Mouse (Mus musculus) layer of hippocampus, adult 9-11 months (tissue): Measurements from ENCODE around the gene Phf12.

Source experiments
- DNase-seq: peaks from one replicate; pipeline ENCODE4 v3.0.0; 2022

The Phf12 gene

DNA sequence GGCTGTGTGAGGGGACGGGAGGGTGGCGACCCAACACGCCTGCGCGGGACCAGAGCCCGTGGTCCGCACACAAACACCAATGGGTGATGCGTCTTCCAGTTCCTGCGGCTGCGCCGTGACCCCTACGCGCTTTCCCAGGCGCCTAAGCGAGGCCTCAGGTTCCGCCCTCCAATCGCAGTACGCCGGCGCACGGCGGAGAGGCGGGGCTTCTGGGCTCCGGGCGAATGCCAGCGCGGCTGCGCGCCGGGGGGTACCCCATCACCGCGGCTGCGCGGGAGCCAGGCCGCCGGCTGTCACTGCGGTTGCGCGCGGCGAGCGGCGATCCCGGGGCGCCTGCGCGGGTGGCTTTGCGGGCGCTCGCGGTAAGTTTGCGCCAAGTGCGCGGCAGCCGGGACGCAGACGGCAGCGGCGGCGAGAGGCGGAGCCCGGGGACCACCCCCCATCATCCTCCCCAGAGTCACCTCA is at the start of gene Phf12:
Phf12 (plus strand) TSS at position 314 of the 465 bp plus-strand sequence.
- DNase-seq = peak; percentile 100

DNA sequence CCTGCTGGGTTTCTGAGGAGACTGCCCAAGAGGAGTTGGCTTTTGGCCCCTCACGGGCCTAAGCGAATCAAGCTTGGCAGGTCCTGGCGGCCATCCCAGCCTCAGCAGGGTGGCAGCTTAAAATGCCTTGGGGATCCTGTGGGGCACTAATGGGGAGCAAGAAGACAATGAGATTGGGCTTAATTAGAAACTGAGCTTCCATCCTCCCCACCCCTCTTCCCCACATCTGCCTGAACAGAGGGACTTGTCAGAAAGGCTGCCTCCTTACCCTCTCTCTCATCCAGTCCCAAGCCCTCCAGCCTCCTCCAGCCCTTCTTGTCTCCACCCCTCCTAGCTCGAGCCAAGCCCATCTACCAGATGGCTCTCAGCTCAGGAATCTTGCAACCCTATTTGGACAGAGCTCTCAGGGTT is 48.4 kb upstream of the Phf12 start:
- no peak for DNase-seq

DNA sequence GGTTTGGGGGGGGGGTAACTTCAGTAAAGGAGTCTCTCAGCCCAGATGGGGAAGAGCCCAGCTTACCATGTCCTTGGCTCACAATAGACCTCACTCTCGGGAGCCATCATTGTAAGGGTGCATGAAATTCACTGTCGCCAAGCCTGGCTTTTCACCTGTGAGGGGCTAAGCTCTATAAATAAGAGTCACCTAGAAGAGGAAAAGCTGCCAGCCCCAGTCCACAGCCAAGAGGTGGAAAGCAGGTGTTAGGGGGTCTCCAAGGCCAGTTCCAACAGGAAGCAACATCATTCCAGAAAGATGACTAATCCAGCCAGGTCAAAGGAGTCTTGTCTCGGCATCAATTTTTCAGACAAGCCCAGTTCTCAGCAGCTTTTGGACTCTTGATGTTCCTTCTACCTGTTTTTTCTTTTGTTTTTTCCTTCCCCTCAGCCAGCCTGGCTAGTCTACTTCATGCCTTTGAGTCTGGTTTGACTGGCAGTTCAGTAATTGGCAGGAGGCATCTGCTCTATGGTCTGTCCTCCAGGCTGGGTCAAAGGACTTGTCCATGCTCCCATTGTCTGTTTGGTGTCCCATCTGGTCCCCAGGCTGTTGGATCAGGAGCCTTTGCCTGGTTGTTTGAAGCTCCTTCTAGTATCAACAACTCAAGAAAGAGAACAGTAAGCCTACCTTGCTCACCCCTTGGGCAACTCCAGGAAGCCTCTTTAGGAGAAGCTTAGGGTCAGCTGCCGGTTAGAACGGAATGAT is 47.8 kb upstream of the Phf12 start:
- DNase-seq = no peak

DNA sequence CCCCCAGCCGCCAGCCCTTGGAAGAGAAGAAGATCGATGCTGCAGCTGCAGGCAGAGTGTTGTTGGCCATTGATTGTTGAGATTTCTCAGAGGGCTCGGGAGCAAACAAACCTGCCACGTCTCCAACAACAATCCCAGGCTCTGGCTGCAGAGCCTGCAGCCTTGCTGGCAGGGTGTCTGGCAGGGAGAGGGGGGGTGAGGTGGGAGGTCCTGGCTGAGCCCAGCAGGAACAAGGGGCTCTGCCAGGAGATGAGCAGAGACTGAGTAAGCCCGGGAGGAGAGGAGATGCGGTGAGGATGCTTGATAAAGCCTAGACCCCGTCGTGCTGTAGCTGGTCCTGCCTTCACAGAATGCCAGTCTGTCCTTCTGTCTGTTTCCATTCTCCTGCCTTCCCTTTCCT is 45.7 kb upstream of the Phf12 start:
- no peak for DNase-seq

DNA sequence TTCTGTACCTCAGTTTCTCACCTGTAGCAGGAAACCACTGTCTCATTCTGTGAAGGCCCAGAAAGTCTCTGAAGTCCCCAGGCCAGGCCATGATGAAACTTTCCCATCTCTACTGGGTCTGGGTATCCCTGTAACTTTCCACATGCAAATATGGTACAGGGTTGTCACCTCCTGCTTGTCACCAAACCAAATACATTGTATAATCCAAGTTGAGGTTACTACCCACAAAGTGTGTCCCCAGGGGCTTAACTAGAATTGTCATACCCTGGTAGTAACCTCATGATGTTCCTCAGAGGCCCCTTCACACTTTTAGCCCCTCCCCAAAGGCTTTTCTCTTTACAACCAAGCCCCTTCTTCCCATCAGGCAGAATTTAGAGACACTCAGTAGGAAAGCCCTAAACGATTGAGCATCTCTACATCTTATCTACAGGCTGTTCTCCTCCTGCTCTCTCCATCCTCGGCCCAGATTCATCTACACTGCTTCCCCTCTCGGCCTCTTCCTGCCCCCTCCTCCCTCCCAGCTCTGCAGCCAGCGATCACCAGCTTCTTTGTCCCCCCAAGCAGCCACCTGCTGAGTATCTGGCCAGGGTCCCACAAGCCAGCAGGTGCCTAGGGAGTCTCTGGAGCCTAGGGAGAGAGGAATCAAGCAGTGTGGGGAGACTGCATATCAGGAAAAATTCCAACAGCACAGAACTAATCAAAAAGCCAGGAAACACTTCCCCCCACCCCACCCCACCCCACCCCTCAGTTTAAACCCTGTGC is 44.7 kb upstream of the Phf12 start:
- no peak for DNase-seq

DNA sequence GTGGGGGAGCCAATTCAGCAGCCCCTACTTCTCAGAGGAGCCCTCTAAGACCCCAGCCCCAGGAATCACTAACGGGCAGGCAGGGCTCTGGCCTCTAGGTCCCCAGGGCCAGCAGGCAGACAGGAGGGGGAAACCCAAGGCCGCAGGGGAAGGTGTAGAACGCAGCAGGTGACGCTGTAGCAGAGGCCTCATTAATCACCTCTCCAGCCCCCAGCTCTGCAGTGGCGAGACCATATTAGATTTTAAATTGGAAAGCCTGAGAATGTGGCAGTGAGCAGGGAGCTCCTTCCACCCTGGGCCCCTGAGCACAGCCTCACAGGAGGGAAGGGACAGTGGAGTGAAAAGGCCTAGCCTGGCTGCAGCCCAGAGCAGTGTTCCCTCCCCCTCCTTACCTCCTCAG is 40.3 kb upstream of the Phf12 start:
- no peak for DNase-seq

DNA sequence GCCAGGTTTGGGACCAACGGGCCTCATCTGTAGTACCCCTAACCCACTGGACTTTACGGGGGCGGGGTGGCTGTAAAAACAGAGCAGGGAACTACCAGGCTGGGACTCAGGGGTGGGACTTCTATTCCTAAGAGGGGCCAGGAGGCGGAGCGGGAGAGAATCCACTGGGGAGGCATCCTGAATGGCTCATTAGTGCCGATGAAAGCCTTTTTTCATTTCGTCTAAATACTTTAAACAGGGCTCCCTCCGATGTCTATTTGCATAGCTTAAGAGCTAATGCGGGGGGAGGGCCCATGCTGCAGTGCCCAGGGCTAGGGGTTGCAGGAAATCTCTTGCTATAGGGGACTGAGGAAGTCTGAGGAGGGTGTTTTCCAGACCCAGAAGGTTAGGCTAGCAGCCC is 34.7 kb upstream of the Phf12 start:
- no peak for DNase-seq

DNA sequence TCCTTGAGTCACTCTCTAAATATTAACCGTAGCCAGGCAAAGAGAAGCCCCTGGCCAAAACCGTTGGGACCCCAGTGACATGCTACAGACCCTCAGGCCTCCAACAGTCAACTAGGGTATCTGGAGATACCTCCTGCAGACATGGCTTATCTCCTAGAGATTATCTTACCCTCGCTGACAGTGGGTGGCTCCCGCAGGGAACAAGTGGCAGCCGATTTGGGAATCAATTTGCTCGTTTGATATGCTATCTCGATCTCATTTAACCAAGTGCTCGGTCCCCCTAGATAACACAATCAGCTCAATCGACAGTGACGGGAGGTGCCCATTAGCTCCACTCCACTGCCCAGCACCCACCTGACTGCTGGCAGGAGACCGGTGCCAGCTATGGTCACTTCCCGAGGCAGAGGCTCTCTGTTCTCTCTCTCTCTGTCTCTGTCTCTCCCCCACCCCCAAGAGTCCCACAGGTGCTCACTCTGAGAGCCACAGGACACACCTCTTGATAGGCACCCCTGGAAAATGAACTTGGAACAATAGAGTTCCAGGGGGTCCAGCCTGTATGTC is 32.3 kb upstream of the Phf12 start:
- no peak for DNase-seq

DNA sequence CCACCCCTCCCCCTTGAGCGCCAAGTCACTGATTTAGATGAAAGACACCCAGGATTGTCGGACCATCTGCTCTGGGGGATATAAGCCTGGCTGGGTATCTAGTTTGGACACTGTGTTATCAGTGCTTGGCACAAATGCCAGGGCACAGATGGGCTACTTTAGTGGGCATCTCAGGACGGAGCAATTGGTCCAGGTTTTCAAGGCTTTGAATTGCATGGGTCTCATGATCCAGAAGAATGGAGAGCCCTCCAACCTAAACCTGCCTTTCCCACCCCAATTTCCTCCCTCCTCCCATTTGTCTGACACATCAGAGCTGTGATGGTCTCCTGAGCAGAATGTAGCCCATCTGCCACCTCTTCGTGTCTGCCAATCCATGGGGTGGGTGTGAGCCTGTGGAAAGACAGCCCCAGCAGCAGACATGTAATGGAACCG is 31.7 kb upstream of the Phf12 start:
- peak; percentile 82 for DNase-seq

DNA sequence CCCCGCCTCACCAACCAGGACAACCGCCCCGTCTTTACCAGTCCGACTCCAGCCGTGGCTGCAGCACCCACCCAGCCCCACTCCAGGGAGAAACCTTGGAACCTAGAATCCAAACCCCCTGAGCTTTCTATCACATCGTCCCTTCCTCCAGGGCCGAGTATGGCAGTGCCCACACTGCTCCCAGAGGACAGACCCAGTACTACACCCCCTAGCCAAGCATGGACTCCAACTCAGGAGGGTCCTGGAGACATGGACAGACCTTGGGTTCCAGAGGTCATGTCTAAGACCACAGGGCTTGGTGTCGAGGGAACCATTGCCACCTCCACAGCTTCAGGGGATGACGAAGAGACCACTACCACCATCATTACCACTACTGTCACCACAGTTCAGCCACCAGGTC is 28.9 kb upstream of the Phf12 start:
- DNase-seq = no peak

DNA sequence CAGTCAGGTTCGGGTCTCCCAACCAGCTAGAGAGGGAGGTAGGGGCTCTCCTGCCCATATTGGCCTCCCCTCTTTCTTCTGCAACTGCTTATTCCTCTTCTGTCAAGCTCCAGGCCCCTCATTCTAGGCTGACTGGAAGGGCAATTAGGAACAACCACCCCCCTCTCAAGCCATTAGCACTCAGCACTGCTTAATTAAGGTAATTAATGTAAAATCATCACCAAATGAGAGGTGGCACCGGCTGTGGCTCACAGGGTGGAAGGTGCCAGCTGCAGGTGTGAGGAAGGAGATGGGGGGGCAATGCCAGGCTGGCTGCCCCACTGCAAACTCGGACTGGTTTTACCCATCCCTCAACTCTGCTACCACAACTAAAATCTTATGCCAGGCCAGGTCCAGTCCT is 26.1 kb upstream of the Phf12 start:
- no peak for DNase-seq

DNA sequence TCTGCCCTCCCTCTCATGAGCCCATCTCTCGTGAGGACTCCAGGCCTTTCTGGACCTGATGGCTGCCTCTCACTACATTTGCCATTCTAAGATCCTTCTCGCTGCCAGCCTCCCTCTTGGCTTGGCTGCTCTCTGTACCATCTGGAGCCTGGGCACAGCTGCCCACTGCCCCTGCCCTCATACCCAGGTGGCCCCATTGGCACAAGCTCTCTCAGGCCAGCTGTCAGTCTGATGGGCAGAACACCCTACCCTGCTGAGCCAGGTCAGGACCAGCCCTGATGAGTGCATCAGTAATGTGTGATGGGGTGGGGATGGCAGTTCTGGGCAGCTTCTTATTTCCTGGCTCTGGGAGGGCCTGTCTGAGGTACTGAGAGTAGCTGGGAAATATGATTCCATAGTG is 24.3 kb upstream of the Phf12 start:
- no peak for DNase-seq

DNA sequence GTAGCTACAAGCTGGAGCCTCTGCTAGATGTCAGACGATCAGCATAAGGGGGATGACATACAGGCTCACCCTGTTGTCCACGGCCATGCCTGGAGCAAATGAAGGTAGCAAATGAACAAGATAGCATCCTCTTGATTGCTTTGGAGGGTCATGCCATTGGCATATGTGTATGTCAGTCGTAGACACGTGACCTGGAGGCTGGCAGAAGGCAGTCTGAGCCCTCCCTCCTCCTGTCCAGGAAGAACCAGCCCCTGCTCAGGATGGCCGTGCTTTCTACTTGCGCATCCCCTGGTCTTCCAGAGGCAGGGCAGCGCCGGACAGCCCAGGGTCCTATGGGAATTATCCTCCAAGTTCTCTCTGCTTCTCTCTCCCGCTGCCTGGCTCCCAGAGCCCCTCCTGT is 23.6 kb upstream of the Phf12 start:
- DNase-seq = no peak

DNA sequence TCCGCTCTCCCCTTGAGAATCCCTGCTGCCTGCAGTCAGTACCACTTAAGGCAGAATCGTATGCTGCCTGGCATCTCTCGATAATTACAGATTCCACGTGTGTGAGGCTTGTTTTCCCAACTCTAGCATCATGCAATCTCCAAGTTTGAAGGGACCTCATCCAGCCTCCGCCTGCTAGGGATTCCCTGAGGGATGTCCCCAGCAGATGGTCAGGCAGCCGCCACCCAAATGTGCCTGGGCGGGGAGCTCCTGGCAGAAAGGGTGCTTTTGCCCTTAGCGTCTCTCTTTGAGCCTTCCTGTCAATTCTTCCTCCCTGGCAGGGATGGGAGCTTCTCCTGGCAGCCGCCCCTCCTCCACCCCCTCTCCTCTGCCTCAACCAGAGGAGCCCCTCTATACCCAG is 22.4 kb upstream of the Phf12 start:
- peak; percentile 61 for DNase-seq

DNA sequence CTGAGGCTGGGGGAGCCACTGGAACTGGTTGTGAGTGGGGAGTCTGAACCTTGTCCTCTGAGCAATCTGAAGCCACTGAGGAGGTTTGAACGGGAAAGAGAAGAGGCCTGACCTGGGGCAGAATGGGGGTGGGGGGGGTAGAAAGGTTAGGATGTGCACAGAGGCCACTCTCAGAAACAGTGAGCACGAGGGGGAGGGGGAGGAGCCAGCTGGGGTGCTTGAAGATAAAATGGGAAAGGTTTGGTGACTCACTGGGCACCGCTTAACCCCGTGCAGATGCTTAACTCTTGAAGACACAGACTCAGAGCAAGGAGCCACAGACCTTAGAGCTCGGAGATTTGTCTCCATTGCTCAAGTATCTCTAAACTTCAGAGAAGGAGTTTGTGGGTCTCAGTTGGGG is 21.7 kb upstream of the Phf12 start:
- DNase-seq = no peak

DNA sequence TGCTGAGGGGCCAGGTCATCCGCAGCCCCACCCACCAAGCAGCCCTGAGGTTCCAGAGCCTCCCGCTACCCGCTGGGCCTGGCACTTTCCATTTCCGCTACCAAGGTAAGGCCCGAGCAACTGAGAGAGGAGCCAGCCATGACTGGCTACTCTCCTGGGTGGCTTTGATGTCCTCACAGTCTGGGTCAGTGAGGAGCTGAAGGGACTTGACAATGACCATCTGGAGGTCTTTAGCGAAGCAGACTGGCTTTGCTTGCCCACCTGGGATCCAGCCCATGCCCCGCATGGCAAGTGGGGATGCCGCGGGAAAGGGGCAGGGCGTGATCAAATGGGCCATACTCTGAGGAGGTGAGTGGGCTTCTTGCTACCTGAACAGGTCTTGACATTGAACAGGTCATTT is 19.6 kb upstream of the Phf12 start:
- no peak for DNase-seq

DNA sequence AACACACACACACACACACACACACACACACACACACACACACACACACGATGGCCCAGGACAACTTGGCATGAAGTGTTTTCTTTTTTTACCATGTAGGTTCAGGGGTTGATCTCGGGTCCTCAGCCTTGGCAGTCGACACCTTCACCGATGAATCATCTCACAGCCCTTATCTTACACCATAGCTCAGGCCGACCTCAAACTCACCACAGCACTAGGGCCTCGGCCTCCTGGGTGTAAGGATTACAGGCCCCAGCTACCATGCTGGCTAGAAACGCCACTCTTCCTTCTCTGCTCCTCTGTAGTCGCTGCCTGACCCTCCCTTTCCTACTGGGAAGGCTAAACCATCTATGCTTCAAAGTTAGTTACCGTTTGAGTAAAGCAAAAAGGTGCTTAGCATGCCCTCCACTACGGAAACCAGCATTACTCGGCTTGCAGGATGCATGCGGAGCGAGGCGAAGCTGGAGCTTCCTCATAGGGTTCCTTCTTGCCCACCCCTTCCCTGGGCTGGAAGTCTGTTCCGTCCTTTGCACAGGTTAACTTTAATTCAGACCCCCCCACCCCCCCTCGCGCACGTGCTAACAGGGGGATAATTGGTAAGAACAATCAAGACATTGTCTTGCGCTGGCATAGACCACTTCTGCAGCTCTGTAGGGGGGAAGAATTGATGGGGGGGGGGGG is 18.0 kb upstream of the Phf12 start:
- DNase-seq = no peak

DNA sequence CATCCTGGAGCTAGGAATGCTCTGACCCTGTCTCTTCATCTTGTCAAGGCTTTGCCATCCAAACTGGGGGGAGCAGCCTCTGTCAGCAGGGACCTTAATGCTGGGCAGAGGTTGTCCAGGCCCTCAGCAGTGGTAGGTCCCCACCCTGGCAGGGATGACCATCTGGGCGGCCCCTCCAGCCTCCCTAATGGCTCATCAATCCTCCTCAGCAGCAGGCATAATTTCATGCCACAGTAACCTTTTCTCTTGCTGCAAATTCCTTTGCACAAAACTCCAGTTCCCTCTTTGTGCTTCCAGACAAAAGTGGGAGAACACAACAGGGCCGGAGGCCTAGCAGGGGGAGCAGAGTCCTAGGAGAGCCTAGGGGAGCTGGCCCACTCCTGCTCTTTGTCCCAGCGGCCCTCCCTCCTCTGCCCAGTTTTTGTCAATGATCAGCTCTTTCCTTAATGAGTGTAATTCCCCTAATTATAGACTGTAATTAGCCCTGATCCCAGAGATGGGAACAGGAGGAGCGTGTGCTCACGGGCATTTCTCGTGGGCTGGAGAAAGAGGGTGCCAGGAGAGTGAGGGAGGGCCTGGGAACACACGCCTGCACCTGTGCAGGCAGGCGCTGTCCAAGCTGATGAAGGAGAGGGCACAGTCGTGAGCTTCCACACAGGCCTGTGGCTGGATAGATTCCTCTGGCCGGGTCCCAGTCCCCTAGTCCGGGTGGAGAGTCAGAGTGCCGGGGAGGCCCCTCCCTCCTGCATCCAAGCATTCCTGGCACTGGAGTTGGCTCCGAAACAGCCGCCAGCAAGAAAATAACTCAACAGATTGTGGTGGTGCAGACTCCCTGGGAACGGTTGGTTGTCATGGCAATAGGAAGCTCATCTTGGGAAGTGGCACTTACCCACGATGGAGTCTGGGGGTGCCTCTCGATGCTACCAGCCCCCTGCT is 17.2 kb upstream of the Phf12 start:
- peak; percentile 88 for DNase-seq

DNA sequence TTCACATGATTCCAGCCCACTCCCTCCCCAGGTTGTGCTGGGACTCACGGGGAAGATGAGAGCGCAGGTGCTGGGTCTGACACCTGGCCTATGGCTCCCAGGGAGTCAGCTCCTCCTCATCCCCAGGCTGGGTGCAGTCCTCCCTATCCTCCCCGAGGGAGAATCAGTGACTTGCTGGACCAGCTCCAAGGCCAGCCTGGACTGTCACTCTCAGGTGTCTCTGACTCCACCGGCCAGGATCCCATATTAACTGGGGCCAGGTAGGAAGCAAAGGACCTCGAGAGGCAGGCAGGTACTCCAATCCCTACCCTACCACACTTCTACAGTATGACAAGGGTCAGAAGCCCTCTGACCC is 16.5 kb upstream of the Phf12 start:
- DNase-seq = no peak

DNA sequence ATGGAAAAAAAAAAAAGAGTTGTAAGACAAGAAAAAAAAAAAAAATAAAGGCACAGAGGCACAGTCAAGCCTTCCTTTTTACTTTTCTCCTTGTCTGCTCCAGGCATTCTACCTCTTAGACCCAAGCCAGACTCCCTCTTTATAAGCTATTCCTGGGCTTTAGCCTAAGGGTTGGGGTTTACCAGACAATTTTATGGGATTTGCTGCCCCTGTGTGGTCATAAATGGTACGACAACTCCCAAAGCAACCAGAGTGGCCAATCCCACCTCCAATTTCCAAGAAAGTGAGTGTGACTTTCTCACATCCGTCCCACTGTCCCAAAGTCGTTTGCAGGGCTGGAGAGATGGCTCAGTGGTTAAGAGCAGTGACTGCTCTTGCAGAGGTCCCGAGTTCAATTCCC is 15.4 kb upstream of the Phf12 start:
- DNase-seq = no peak

DNA sequence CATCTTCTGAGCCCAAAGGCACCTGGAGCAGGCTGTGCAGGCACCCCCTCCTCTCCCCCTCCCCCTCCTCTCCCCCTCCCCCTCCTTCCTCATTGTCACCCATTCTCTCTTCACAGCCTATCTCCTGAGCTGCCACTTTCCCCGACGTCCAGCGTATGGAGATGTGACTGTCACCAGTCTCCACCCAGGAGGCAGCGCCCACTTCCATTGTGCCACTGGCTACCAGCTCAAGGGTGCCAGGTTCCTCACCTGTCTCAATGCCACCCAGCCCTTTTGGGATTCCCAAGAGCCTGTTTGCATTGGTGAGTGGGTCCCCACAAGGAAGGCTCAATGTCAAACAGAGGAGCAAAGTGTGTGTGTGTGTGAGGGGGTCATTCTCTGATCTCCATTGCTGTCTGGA is 13.8 kb upstream of the Phf12 start:
- DNase-seq = no peak

DNA sequence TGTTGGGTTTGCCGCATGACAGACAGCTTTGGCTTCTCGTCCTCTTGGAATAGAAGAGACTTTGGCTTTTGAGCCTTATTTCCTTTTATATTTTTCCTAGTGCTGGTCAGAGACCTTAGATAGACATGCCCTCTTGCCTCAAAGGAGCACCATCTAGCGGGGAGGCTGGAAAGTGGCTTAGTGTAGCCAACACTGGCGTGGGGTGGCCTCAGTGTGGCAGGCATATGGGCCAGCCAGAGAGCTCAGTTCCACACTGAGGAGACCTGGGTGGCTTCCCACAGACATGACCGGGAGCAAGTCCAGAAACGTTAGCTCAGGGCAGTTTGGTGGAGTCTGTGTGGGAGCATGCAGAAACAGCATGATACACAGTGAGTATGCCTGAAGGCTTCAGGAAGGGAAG is 11.8 kb upstream of the Phf12 start:
- DNase-seq = no peak

DNA sequence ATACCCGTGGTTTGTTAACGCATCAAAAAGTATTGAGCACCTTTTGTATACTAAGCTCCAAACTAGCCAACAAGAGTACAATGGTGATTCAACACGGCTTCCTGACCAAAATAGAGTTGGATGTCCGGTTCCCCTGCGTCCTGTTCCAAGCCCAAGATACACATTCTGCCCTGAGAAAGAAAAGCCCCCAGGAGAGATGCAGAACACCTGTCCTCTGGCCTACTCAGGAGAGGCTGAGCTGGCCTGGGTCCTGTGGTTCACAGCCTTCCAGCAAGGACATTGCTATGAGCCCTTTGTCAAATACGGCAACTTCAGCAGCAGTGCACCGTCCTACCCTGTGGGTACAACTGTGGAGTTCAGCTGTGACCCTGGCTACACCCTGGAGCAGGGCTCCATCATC is 9.0 kb upstream of the Phf12 start:
- DNase-seq = no peak
